Mouse (Mus musculus) cerebellum, postnatal 25 days (tissue): Measurements from ENCODE around the gene Olfr152.

ENCODE experiments used
- DNase-seq, 2 experiments: peaks; one replicate each; pipeline ENCODE4 v3.0.0; 2021; ENCODE audit warnings: mixed read lengths in 2 of 2

The Olfr152 gene

GRCm38 (mm10) chr2:87779183-87779582 lies at the start of gene Olfr152:
Olfr152 (plus strand) TSS chr2:87779483.
- DNase-seq: no peak

- no peak for DNase-seq
These were observed 39.4 kb upstream of the Olfr152 start, which contains the start of gene Olfr1138 for GRCm38 (mm10) chr2:87739878-87740277. Olfr1138 (minus strand) TSS chr2:87739978.

- DNase-seq: no peak
These were observed 35.8 kb upstream of the Olfr152 start, which contains the start of gene Olfr1140 for GRCm38 (mm10) chr2:87743452-87743851. Olfr1140 (plus strand) TSS chr2:87743752.

- no peak for DNase-seq
These were observed 25.4 kb upstream of the Olfr152 start, which contains the start of gene Olfr1141 for GRCm38 (mm10) chr2:87753891-87754290. Olfr1141 (minus strand) TSS chr2:87753991.

GRCm38 (mm10) chr2:87776143-87776542 lies 3.1 kb upstream of the Olfr152 start:
- no peak for DNase-seq

- DNase-seq: no peak
These were observed 21.0 kb downstream of the Olfr152 start, which contains the start of gene Olfr1143 for GRCm38 (mm10) chr2:87800292-87800691. Olfr1143 (plus strand) TSS chr2:87800592.

GRCm38 (mm10) chr2:87809522-87809921 lies 30.2 kb downstream of the Olfr152 start, which contains the start of gene Olfr1145:
Olfr1145 (plus strand) TSS chr2:87809822.
- no peak for DNase-seq

- DNase-seq: no peak
These were observed 51.0 kb downstream of the Olfr152 start, which contains the start of gene Olfr1148 for GRCm38 (mm10) chr2:87830233-87830632. Olfr1148 (plus strand) TSS chr2:87830533.
